Mouse (Mus musculus): Measurements from ENCODE around the gene Galnt2. TPM values are rescaled to one million over a fixed set of nuclear protein-coding genes. Genes with fewer than 3 reads are reported as not detected.
A peak's percentile ranks its signal among the peaks of the same experiment; 100 is the strongest.

Gene Galnt2
- polyA plus RNA-seq, 1 experiment from 2014 or later, result 38.6 TPM

GRCm38 (mm10) chr8:124284984-124285576, 53.9 kb downstream of the Galnt2 start:
- WGBS, result 5% methylated on average over 9 of the region's 9 CpGs

GRCm38 (mm10) chr8:124286461-124287124, 55.4 kb downstream of the Galnt2 start:
- no peak overlapping the region for H3K9ac ChIP-seq
- H3K27me3 ChIP-seq, result no peaks in the 10 kb centered on the region
- peak overlapping the region; percentile 97 for H3K27ac ChIP-seq
- ATAC-seq, result peak; percentile 25; the same call in 1 of the 2 replicates
- no peak overlapping the region for H3K4me2 ChIP-seq
- H3K4me3 ChIP-seq, result no peak overlapping the region
- H3K36me3 ChIP-seq (ENCODE audit: poor library complexity, severe bottlenecking), result 0 out of 2 replicates have a peak, but pooled peaks cover 3% of the 10 kb centered on the region
- peaks cover 71% of the 10 kb centered on the region for H3K4me1 ChIP-seq
- 64% methylated on average over 4 of the region's 4 CpGs for WGBS
- no peaks in the 10 kb centered on the region for H3K9me3 ChIP-seq (replicated peaks)

More at GRCm38 (mm10) chr8:124284984-124285576, 53.9 kb downstream of the Galnt2 start:
- peak overlapping the region; percentile 43; the same call in 1 of the 2 replicates for H3K9ac ChIP-seq
- H3K4me3 ChIP-seq, result no peak overlapping the region
- peak overlapping the region; percentile 97 for H3K27ac ChIP-seq
- no peaks in the 10 kb centered on the region for H3K27me3 ChIP-seq
- H3K36me3 ChIP-seq (ENCODE audit: poor library complexity, severe bottlenecking), result no peaks in the 10 kb centered on the region
- H3K9me3 ChIP-seq (replicated peaks), result no peaks in the 10 kb centered on the region
- peak overlapping the region; percentile 29 for H3K4me2 ChIP-seq
- peak; percentile 48 for ATAC-seq
- H3K4me1 ChIP-seq, result peaks cover 81% of the 10 kb centered on the region

- peaks cover 64% of the 10 kb centered on the region for H3K4me1 ChIP-seq
- 85% methylated on average over 4 of the region's 4 CpGs for WGBS
- H3K27me3 ChIP-seq, result no peaks in the 10 kb centered on the region
- no peaks in the 10 kb centered on the region for H3K9me3 ChIP-seq (replicated peaks)
- no peak overlapping the region for H3K4me3 ChIP-seq
- H3K27ac ChIP-seq, result no peak overlapping the region
- 0 out of 2 replicates have a peak, but pooled peaks cover 3% of the 10 kb centered on the region for H3K36me3 ChIP-seq (ENCODE audit: poor library complexity, severe bottlenecking)
- H3K4me2 ChIP-seq, result no peak overlapping the region
- H3K9ac ChIP-seq, result no peak overlapping the region
- no peak for ATAC-seq
These were observed 57.1 kb downstream of the Galnt2 start for GRCm38 (mm10) chr8:124288215-124288864.

GRCm38 (mm10) chr8:124289481-124290050, 58.4 kb downstream of the Galnt2 start:
- ATAC-seq, result no peak
- WGBS, result 87% methylated on average over 5 of the region's 5 CpGs
- Histone ChIP-seq H3K27me3 (no peaks in the 10 kb centered on the region), H3K9me3 (replicated peaks) (no peaks in the 10 kb centered on the region), H3K27ac (no peak overlapping the region), H3K9ac (no peak overlapping the region), H3K4me2 (no peak overlapping the region), H3K4me3 (no peak overlapping the region), H3K4me1 (peaks cover 64% of the 10 kb centered on the region), H3K36me3 (ENCODE audit: poor library complexity, severe bottlenecking) (0 out of 2 replicates have a peak, but pooled peaks cover 3% of the 10 kb centered on the region)

- Histone ChIP-seq H3K4me3 (no peak overlapping the region), H3K9me3 (replicated peaks) (no peaks in the 10 kb centered on the region), H3K36me3 (ENCODE audit: poor library complexity, severe bottlenecking) (peaks cover 11% of the 10 kb centered on the region), H3K27ac (no peak overlapping the region), H3K27me3 (no peaks in the 10 kb centered on the region), H3K4me2 (no peak overlapping the region), H3K9ac (0 out of 2 replicates have a peak overlapping the region, but pooled peaks have one; percentile 21), H3K4me1 (peaks cover 53% of the 10 kb centered on the region)
- 90% methylated on average over 9 of the region's 9 CpGs for WGBS
- ATAC-seq, result no peak
These were observed 59.9 kb downstream of the Galnt2 start for GRCm38 (mm10) chr8:124290911-124291691.

- no peak overlapping the region for H3K4me3 ChIP-seq
- no peak overlapping the region for H3K27ac ChIP-seq
- H3K9ac ChIP-seq, result no peak overlapping the region
- ATAC-seq, result no peak; the same call in 1 of the 2 replicates
- WGBS, result 91% methylated on average over 5 of the region's 5 CpGs
- H3K4me1 ChIP-seq, result peaks cover 47% of the 10 kb centered on the region
- no peaks in the 10 kb centered on the region for H3K9me3 ChIP-seq (replicated peaks)
- H3K27me3 ChIP-seq, result no peaks in the 10 kb centered on the region
- H3K36me3 ChIP-seq (ENCODE audit: poor library complexity, severe bottlenecking), result peaks cover 17% of the 10 kb centered on the region
- H3K4me2 ChIP-seq, result no peak overlapping the region
These were observed 60.5 kb downstream of the Galnt2 start for GRCm38 (mm10) chr8:124291693-124292092.

- no peak overlapping the region for H3K4me2 ChIP-seq
These were observed 61.8 kb downstream of the Galnt2 start for GRCm38 (mm10) chr8:124292965-124293364.

GRCm38 (mm10) chr8:124294425-124294824, 63.2 kb downstream of the Galnt2 start:
- Histone ChIP-seq H3K27me3 (no peaks in the 10 kb centered on the region), H3K36me3 (ENCODE audit: poor library complexity, severe bottlenecking) (peaks cover 26% of the 10 kb centered on the region), H3K9me3 (replicated peaks) (no peaks in the 10 kb centered on the region), H3K4me1 (peaks cover 36% of the 10 kb centered on the region), H3K27ac (peak overlapping the region; percentile 6; the same call in 1 of the 2 replicates), H3K4me2 (no peak overlapping the region), H3K4me3 (no peak overlapping the region), H3K9ac (no peak overlapping the region)
- ATAC-seq, result no peak
- WGBS, result 88% methylated on average over 6 of the region's 6 CpGs

More at GRCm38 (mm10) chr8:124292965-124293364, 61.8 kb downstream of the Galnt2 start:
- Histone ChIP-seq H3K36me3 (ENCODE audit: poor library complexity, severe bottlenecking) (peaks cover 26% of the 10 kb centered on the region), H3K27me3 (no peaks in the 10 kb centered on the region), H3K27ac (no peak overlapping the region), H3K9me3 (replicated peaks) (no peaks in the 10 kb centered on the region), H3K4me1 (peaks cover 37% of the 10 kb centered on the region), H3K4me3 (no peak overlapping the region), H3K9ac (no peak overlapping the region)
- ATAC-seq, result no peak
- 80% methylated on average over 9 of the region's 9 CpGs for WGBS

- no peak for ATAC-seq
These were observed 63.7 kb downstream of the Galnt2 start for GRCm38 (mm10) chr8:124294900-124295299.

GRCm38 (mm10) chr8:124295357-124295756, 64.2 kb downstream of the Galnt2 start:
- H3K36me3 ChIP-seq (ENCODE audit: poor library complexity, severe bottlenecking), result peaks cover 26% of the 10 kb centered on the region
- whole genome bisulfite sequencing, result 91% methylated on average over 6 of the region's 6 CpGs

More at GRCm38 (mm10) chr8:124294900-124295299, 63.7 kb downstream of the Galnt2 start:
- no peak overlapping the region for H3K4me3 ChIP-seq
- H3K36me3 ChIP-seq (ENCODE audit: poor library complexity, severe bottlenecking), result peaks cover 26% of the 10 kb centered on the region
- H3K27ac ChIP-seq, result peak overlapping the region; percentile 6; the same call in 1 of the 2 replicates
- H3K27me3 ChIP-seq, result no peaks in the 10 kb centered on the region
- H3K4me2 ChIP-seq, result no peak overlapping the region
- H3K4me1 ChIP-seq, result peaks cover 33% of the 10 kb centered on the region
- 88% methylated on average over 10 of the region's 10 CpGs for WGBS
- H3K9me3 ChIP-seq (replicated peaks), result no peaks in the 10 kb centered on the region
- no peak overlapping the region for H3K9ac ChIP-seq

GRCm38 (mm10) chr8:124301512-124301911, 70.3 kb downstream of the Galnt2 start:
- ATAC-seq, result no peak
- WGBS, result 96% methylated on average over 4 of the region's 4 CpGs

More at GRCm38 (mm10) chr8:124295357-124295756, 64.2 kb downstream of the Galnt2 start:
- Histone ChIP-seq H3K4me3 (no peak overlapping the region), H3K27me3 (no peaks in the 10 kb centered on the region), H3K9ac (no peak overlapping the region), H3K4me2 (no peak overlapping the region), H3K4me1 (peaks cover 28% of the 10 kb centered on the region), H3K27ac (no peak overlapping the region), H3K9me3 (replicated peaks) (no peaks in the 10 kb centered on the region)
- ATAC-seq, result no peak

More at GRCm38 (mm10) chr8:124301512-124301911, 70.3 kb downstream of the Galnt2 start:
- no peaks in the 10 kb centered on the region for H3K9me3 ChIP-seq (replicated peaks)
- H3K9ac ChIP-seq, result no peak overlapping the region
- H3K4me1 ChIP-seq, result no peaks in the 10 kb centered on the region
- no peak overlapping the region for H3K4me3 ChIP-seq
- peaks cover 26% of the 10 kb centered on the region for H3K36me3 ChIP-seq (ENCODE audit: poor library complexity, severe bottlenecking)
- no peak overlapping the region for H3K4me2 ChIP-seq
- H3K27ac ChIP-seq, result no peak overlapping the region
- H3K27me3 ChIP-seq, result no peaks in the 10 kb centered on the region
